Mouse (Mus musculus): ENCODE results near the gene Tbrg1.

- TF ChIP-seq POLR2A (IDR thresholded peaks at IDR 0.05; ENCODE audit: borderline replicate concordance, insufficient read depth, low read length) = no peak
- no peak for TF ChIP-seq CTCF (IDR thresholded peaks at IDR 0.05; ENCODE audit: borderline replicate concordance, insufficient read depth, low read depth, low read length)
These were observed 10.9 kb downstream of the Tbrg1 start for GRCm38 (mm10) chr9:37646246-37646645.
